ENCODE assay signal across 30 mouse cellular contexts in the genomic region with DNA sequence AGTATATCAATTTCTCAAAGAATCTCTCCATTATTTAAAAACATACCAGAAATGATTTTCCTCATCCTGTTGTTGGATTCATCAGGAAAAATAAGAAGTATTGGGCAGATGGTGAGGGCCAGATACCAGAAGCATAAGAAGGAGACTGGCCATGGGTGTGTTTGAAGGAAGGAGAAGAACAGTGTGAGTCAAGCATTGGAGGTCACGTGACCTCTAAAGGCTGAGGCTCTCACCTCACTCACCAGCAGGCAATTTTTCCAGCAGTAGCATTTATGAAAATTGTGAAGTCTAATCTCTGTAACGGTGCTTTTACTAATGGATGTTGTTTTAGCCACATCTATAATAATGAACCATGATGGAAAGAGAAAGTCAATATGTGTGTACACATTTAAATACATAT. TPM values are rescaled to one million over a fixed set of nuclear protein-coding genes. Genes with fewer than 3 reads are reported as not detected.
"Had no signal": no experiment of that assay in that cellular context is flagged by ENCODE, and none has a peak within 500 bp of the region (broad histone marks: within the 10 kb centered on the region; RNA-seq: fewer than 3 reads in every experiment).

No protein-coding gene starts in this region.

- H3K4me1 ChIP-seq: heart, embryonic 10.5 days; heart, embryonic 12.5 days; hindbrain, embryonic 10.5 days; hindbrain, embryonic 12.5 days; intestine, embryonic 15.5 days; kidney, embryonic 15.5 days; limb, embryonic 13.5 days; limb, embryonic 15.5 days; liver, embryonic 12.5 days had no signal

- H3K9ac ChIP-seq: heart, embryonic 12.5 days; hindbrain, embryonic 12.5 days; hindbrain, embryonic 14.5 days; intestine, embryonic 15.5 days; kidney, embryonic 15.5 days; limb, embryonic 13.5 days; limb, embryonic 15.5 days; liver, embryonic 12.5 days had no signal

- H3K9me3 ChIP-seq: heart, embryonic 10.5 days; heart, embryonic 12.5 days; hindbrain, embryonic 10.5 days; hindbrain, embryonic 12.5 days; intestine, embryonic 15.5 days; kidney, embryonic 15.5 days; limb, embryonic 13.5 days; limb, embryonic 15.5 days; liver, embryonic 12.5 days had no signal

- ATAC-seq: hindbrain, embryonic 16.5 days; inflammation-experienced regulatory T-cells, adult 6 months; intestine, embryonic 15.5 days; liver, embryonic 12.5 days had no signal

- H3K4me2 ChIP-seq: heart, embryonic 12.5 days; hindbrain, embryonic 12.5 days; hindbrain, embryonic 14.5 days; intestine, embryonic 15.5 days; kidney, embryonic 15.5 days; limb, embryonic 13.5 days; limb, embryonic 15.5 days; liver, embryonic 12.5 days had no signal

- H3K4me3 ChIP-seq: gastrocnemius, adult 2 months; heart, embryonic 10.5 days; heart, embryonic 12.5 days; hindbrain, embryonic 10.5 days; hindbrain, embryonic 12.5 days; intestine, embryonic 15.5 days; kidney, embryonic 15.5 days; limb, embryonic 13.5 days; limb, embryonic 15.5 days; liver, embryonic 12.5 days had no signal

- H3K27me3 ChIP-seq: heart, embryonic 12.5 days; hindbrain, embryonic 12.5 days; intestine, embryonic 15.5 days; kidney, embryonic 15.5 days; limb, embryonic 13.5 days; limb, embryonic 15.5 days; liver, embryonic 12.5 days had no signal

- DNase-seq: gastrocnemius, adult 2 months; gastrocnemius, postnatal 10 days; gastrocnemius, postnatal 25 days; heart, adult 18-20 months; heart, postnatal 10 days; heart, postnatal 4 days; kidney, adult 11 months; kidney, adult 2 months; kidney, adult 9 months; kidney, postnatal 14 days; kidney, postnatal 36 days; layer of hippocampus, adult 9-11 months; layer of hippocampus, postnatal 36 days; left cerebral cortex, postnatal 4 days had no signal

- H3K27ac ChIP-seq: gastrocnemius, adult 2 months; heart, embryonic 10.5 days; hindbrain, embryonic 10.5 days; hindbrain, embryonic 12.5 days; hindbrain, embryonic 14.5 days; intestine, embryonic 15.5 days; kidney, embryonic 15.5 days; kidney, postnatal 0 days; limb, embryonic 13.5 days; limb, embryonic 15.5 days; liver, embryonic 12.5 days had no signal

- H3K36me3 ChIP-seq: heart, embryonic 10.5 days; heart, embryonic 12.5 days; hindbrain, embryonic 10.5 days; hindbrain, embryonic 12.5 days; intestine, embryonic 15.5 days; kidney, embryonic 15.5 days; limb, embryonic 13.5 days; limb, embryonic 15.5 days; liver, embryonic 12.5 days had no signal

RNA-seq across cellular contexts. Expression of a gene that starts 39.8 kb away (rescaled TPM):
- total RNA-seq: gastrocnemius, adult 2 months; gastrocnemius, postnatal 25 days; gastrocnemius, postnatal 4 days; granulocyte monocyte progenitor cell, adult 5-6 weeks; heart, postnatal 10 days; heart, postnatal 4 days; liver, adult 2 months had no signal
- polyA plus RNA-seq: heart, embryonic 10.5 days; inflammation-experienced regulatory T-cells, adult 6 months; kidney, adult 2 months; liver, adult 2 months had no signal
